Mouse (Mus musculus): Measurements from ENCODE around the gene Lrp1. TPM values are rescaled to one million over a fixed set of nuclear protein-coding genes. Genes with fewer than 3 reads are reported as not detected.

Lrp1 gene
- polyA plus RNA-seq, 1 experiment from 2014 or later, result 35.7 TPM

DNA sequence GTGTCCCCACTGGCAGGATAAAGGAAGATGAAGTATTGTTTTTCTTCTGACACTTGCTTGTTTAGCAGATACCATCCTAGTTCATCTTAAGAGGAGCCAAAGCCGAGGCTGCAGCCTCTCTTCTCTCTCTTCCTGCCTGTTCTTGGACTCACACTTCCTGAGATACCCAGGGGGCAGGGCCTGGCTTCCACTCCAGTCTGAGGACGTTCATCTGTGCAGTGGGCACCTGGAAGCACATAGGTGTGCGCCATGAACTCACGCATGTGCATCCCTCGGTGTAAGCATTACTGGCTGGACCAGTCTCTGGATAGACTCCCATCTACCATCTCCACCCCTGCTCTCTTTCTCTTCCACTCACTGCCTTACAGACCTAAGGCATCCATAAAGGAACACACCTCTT lies 19.5 kb upstream of the Lrp1 start:
- Histone ChIP-seq H3K9ac (ENCODE audit: low read depth, low read length) (no peak overlapping the region), H3K9me3 (ENCODE audit: control insufficient read depth, low read length) (no peaks in the 10 kb centered on the region), H3K4me2 (no peak overlapping the region), H3K36me3 (ENCODE audit: control insufficient read depth, insufficient read depth, low read length) (no peaks in the 10 kb centered on the region), H3K27ac (ENCODE audit: low read depth, low read length) (no peak overlapping the region), H3K4me1 (replicated peaks; ENCODE audit: control insufficient read depth, insufficient read depth, low read length) (peaks cover 15% of the 10 kb centered on the region), H3K4me3 (ENCODE audit: low read depth, low read length) (no peak overlapping the region), H3K27me3 (replicated peaks; ENCODE audit: control insufficient read depth, insufficient read depth, low read length) (no peaks in the 10 kb centered on the region)
- DNase-seq (ENCODE audit: low spot score) (no peak), ATAC-seq (replicated peaks; ENCODE audit: low FRiP score) (no peak)
- 63% methylated on average over 5 of the region's 5 CpGs for WGBS

DNA sequence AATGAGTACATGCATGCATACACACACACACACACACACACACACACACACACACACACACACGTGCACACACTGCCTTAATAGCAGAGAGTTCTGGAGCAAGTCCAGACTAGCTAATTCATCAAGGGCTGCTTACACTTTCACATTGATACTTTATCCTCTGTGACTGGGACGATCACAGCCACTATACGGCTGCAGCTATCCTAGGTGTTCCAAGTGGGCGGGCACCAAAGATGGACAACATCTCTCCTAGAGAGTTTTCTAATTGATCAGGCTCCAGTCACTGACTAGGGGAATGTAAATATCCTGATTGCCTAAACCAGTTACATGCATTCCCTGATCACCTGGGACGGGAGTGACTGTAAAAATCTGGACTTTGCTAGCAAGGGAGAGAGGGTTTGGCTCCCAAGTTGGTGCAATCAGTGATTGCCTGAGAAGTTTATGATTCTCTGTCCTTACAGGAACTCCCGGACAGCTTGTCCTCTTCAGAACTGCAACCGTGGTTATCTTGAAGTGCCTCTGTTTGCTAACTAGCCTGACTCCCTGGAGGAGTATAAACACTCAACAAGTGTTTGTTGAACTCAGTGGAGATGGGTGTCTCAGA lies 11.8 kb upstream of the Lrp1 start:
- Histone ChIP-seq H3K4me1 (replicated peaks; ENCODE audit: control insufficient read depth, insufficient read depth, low read length) (no peaks in the 10 kb centered on the region), H3K9me3 (ENCODE audit: control insufficient read depth, low read length) (no peaks in the 10 kb centered on the region), H3K4me2 (no peak overlapping the region), H3K27ac (ENCODE audit: low read depth, low read length) (no peak overlapping the region), H3K9ac (ENCODE audit: low read depth, low read length) (no peak overlapping the region), H3K27me3 (replicated peaks; ENCODE audit: control insufficient read depth, insufficient read depth, low read length) (no peaks in the 10 kb centered on the region), H3K4me3 (ENCODE audit: low read depth, low read length) (no peak overlapping the region), H3K36me3 (ENCODE audit: control insufficient read depth, insufficient read depth, low read length) (no peaks in the 10 kb centered on the region)
- ATAC-seq (replicated peaks; ENCODE audit: low FRiP score), result no peak
- DNase-seq (ENCODE audit: low spot score), result no peak
- 52% methylated on average over 7 of the region's 7 CpGs for WGBS

GRCm38 (mm10) chr10:127631261-127632214 lies 10.6 kb upstream of the Lrp1 start:
- ATAC-seq (replicated peaks; ENCODE audit: low FRiP score) (no peak), DNase-seq (ENCODE audit: low spot score) (no peak)
- H3K4me3 ChIP-seq (ENCODE audit: low read depth, low read length), result no peak overlapping the region
- no peak overlapping the region for H3K4me2 ChIP-seq
- H3K36me3 ChIP-seq (ENCODE audit: control insufficient read depth, insufficient read depth, low read length), result no peaks in the 10 kb centered on the region
- no peaks in the 10 kb centered on the region for H3K4me1 ChIP-seq (replicated peaks; ENCODE audit: control insufficient read depth, insufficient read depth, low read length)
- H3K27ac ChIP-seq (ENCODE audit: low read depth, low read length), result no peak overlapping the region
- no peak overlapping the region for H3K9ac ChIP-seq (ENCODE audit: low read depth, low read length)
- 61% methylated on average over 10 of the region's 10 CpGs for WGBS
- H3K27me3 ChIP-seq (replicated peaks; ENCODE audit: control insufficient read depth, insufficient read depth, low read length), result no peaks in the 10 kb centered on the region
- H3K9me3 ChIP-seq (ENCODE audit: control insufficient read depth, low read length), result peaks cover 4% of the 10 kb centered on the region

GRCm38 (mm10) chr10:127626433-127626832 lies 5.5 kb upstream of the Lrp1 start:
- Histone ChIP-seq H3K27me3 (replicated peaks; ENCODE audit: control insufficient read depth, insufficient read depth, low read length) (peaks cover 4% of the 10 kb centered on the region; the same call in 1 of the 2 replicates), H3K4me3 (ENCODE audit: low read depth, low read length) (no peak overlapping the region), H3K4me2 (no peak overlapping the region), H3K27ac (ENCODE audit: low read depth, low read length) (no peak overlapping the region), H3K4me1 (replicated peaks; ENCODE audit: control insufficient read depth, insufficient read depth, low read length) (peaks cover 6% of the 10 kb centered on the region; the same call in 1 of the 2 replicates), H3K9me3 (ENCODE audit: control insufficient read depth, low read length) (peaks cover 7% of the 10 kb centered on the region), H3K9ac (ENCODE audit: low read depth, low read length) (no peak overlapping the region), H3K36me3 (ENCODE audit: control insufficient read depth, insufficient read depth, low read length) (no peaks in the 10 kb centered on the region)
- ATAC-seq (replicated peaks; ENCODE audit: low FRiP score) (no peak), DNase-seq (ENCODE audit: low spot score) (no peak)
- WGBS, result 83% methylated on average over 3 of the region's 3 CpGs

DNA sequence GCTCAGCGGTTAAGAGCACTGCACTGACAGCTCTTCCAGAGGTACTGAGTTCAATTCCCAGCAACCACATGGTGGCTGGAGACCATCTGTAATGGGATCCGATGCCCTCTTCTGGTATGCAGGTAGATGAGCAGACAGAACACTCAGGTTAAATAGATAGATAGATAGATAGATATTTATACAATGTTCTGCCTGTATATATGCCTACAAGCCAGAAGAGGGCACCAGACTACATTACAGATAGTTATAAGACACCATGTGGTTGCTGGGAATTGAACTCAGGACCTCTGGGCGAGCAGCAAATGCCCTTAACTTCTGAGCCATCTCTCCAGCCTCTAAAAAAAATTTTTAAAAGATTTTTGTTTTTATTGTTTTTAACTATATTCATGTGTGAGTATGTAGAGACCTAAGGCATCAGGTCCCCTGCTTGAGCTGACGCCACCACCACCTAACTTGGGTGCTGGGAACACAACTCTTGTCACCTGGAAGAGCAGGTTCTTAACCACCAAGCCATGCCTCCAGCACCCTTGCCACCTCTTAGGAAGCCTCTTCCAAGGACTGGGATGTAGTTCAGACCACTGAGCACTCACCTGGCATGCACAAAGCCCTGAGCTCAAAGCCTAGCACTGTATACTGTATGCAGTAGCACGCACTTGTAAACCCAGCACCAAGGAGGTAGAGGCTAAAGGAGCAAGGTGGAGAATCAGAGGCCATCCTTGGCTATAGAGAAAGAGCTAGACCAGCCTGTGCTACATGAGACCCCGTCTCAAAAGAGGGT lies 2.7 kb upstream of the Lrp1 start:
- H3K36me3 ChIP-seq (ENCODE audit: control insufficient read depth, insufficient read depth, low read length), result no peaks in the 10 kb centered on the region
- peaks cover 12% of the 10 kb centered on the region for H3K4me1 ChIP-seq (replicated peaks; ENCODE audit: control insufficient read depth, insufficient read depth, low read length)
- peaks cover 7% of the 10 kb centered on the region for H3K9me3 ChIP-seq (ENCODE audit: control insufficient read depth, low read length)
- no peak for DNase-seq (ENCODE audit: low spot score)
- H3K27me3 ChIP-seq (replicated peaks; ENCODE audit: control insufficient read depth, insufficient read depth, low read length), result peaks cover 31% of the 10 kb centered on the region
- no peak overlapping the region for H3K4me2 ChIP-seq
- 85% methylated on average over 6 of the region's 6 CpGs for WGBS
- H3K9ac ChIP-seq (ENCODE audit: low read depth, low read length), result no peak overlapping the region
- no peak overlapping the region for H3K27ac ChIP-seq (ENCODE audit: low read depth, low read length)
- H3K4me3 ChIP-seq (ENCODE audit: low read depth, low read length), result no peak overlapping the region
- no peak for ATAC-seq (replicated peaks; ENCODE audit: low FRiP score)

- peaks cover 7% of the 10 kb centered on the region for H3K9me3 ChIP-seq (ENCODE audit: control insufficient read depth, low read length)
- peaks cover 37% of the 10 kb centered on the region for H3K27me3 ChIP-seq (replicated peaks; ENCODE audit: control insufficient read depth, insufficient read depth, low read length)
- H3K4me3 ChIP-seq (ENCODE audit: low read depth, low read length), result no peak overlapping the region
- H3K36me3 ChIP-seq (ENCODE audit: control insufficient read depth, insufficient read depth, low read length), result no peaks in the 10 kb centered on the region
- DNase-seq (ENCODE audit: low spot score), result no peak
- 0 out of 2 replicates have a peak overlapping the region, but pooled peaks have one; percentile 89 for H3K27ac ChIP-seq (ENCODE audit: low read depth, low read length)
- WGBS, result 59% methylated on average over 4 of the region's 4 CpGs
- peaks cover 19% of the 10 kb centered on the region for H3K4me1 ChIP-seq (replicated peaks; ENCODE audit: control insufficient read depth, insufficient read depth, low read length)
- H3K9ac ChIP-seq (ENCODE audit: low read depth, low read length), result no peak overlapping the region
- H3K4me2 ChIP-seq, result no peak overlapping the region; the same call in 1 of the 2 replicates
- no peak for ATAC-seq (replicated peaks; ENCODE audit: low FRiP score)
Measured at GRCm38 (mm10) chr10:127622661-127623060, 1.7 kb upstream of the Lrp1 start.

- Histone ChIP-seq H3K4me2 (peak overlapping the region; percentile 84), H3K4me1 (replicated peaks; ENCODE audit: control insufficient read depth, insufficient read depth, low read length) (peaks cover 25% of the 10 kb centered on the region), H3K27me3 (replicated peaks; ENCODE audit: control insufficient read depth, insufficient read depth, low read length) (peaks cover 43% of the 10 kb centered on the region), H3K27ac (ENCODE audit: low read depth, low read length) (peak overlapping the region; percentile 89), H3K9ac (ENCODE audit: low read depth, low read length) (peak overlapping the region; percentile 59; the same call in 1 of the 2 replicates), H3K9me3 (ENCODE audit: control insufficient read depth, low read length) (peaks cover 7% of the 10 kb centered on the region), H3K36me3 (ENCODE audit: control insufficient read depth, insufficient read depth, low read length) (no peaks in the 10 kb centered on the region), H3K4me3 (ENCODE audit: low read depth, low read length) (peak overlapping the region; percentile 58)
- DNase-seq (ENCODE audit: low spot score) (no peak), ATAC-seq (replicated peaks; ENCODE audit: low FRiP score) (peak; percentile 32)
- 2% methylated on average over 13 of the region's 13 CpGs for WGBS
Measured at GRCm38 (mm10) chr10:127622057-127622392, 1.1 kb upstream of the Lrp1 start.

DNA sequence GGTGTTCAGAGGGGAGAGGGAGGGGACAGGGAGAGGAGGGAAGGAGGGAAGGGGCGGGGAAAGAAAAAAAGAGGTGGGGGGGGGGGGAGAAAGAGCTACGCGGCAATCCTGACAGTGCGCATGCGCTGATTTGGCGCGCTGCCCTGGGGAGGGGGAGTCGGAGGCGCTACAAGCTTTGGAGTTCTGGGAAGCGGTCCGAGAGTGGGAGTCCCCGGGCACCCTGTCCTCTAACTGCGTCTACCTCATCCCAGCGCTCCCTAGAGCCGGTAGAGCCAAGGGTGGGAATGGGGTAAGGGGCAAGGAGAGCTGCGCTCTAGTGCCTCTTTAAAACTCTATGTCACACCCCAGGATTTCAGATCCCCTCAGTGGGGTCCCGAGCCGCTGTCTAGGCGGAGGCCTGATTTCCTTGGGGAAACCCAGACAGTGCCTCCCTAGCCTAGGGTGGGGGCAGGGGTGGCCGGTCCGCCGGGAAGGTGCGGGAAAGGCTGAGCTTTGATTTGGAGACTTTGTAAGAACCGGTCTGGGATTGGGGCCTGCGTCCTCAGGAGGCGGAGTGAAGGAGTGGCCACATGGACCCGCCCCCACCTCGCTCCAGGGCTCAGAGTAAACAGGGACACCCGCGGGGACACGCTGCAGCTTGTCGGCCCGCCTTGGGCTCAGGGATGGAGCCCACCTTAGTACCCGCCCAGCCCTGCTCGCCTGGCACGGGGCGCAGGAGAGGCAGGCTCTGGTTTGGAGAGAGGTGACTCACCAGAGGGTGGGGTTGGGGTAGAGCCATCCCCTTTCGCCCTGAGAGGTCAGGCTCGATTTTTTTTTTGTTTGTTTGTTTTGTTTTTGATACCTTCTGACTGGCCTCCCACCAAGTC lies 476 bp upstream of the Lrp1 start:
- Histone ChIP-seq H3K36me3 (ENCODE audit: control insufficient read depth, insufficient read depth, low read length) (no peaks in the 10 kb centered on the region), H3K9ac (ENCODE audit: low read depth, low read length) (peak overlapping the region; percentile 59), H3K4me1 (replicated peaks; ENCODE audit: control insufficient read depth, insufficient read depth, low read length) (peaks cover 29% of the 10 kb centered on the region), H3K27me3 (replicated peaks; ENCODE audit: control insufficient read depth, insufficient read depth, low read length) (peaks cover 45% of the 10 kb centered on the region), H3K9me3 (ENCODE audit: control insufficient read depth, low read length) (peaks cover 2% of the 10 kb centered on the region), H3K4me3 (ENCODE audit: low read depth, low read length) (peak overlapping the region; percentile 58), H3K4me2 (peak overlapping the region; percentile 84), H3K27ac (ENCODE audit: low read depth, low read length) (peak overlapping the region; percentile 89)
- peak; percentile 82 for DNase-seq (ENCODE audit: low spot score)
- peak; percentile 74 for ATAC-seq (replicated peaks; ENCODE audit: low FRiP score)
- under 1% methylated on average over 35 of the region's 39 CpGs for WGBS

Measured in liver, embryonic 11.5 days (tissue).